Comparison of ENCODE assay signal across 1 mouse cellular context in the genomic region with DNA sequence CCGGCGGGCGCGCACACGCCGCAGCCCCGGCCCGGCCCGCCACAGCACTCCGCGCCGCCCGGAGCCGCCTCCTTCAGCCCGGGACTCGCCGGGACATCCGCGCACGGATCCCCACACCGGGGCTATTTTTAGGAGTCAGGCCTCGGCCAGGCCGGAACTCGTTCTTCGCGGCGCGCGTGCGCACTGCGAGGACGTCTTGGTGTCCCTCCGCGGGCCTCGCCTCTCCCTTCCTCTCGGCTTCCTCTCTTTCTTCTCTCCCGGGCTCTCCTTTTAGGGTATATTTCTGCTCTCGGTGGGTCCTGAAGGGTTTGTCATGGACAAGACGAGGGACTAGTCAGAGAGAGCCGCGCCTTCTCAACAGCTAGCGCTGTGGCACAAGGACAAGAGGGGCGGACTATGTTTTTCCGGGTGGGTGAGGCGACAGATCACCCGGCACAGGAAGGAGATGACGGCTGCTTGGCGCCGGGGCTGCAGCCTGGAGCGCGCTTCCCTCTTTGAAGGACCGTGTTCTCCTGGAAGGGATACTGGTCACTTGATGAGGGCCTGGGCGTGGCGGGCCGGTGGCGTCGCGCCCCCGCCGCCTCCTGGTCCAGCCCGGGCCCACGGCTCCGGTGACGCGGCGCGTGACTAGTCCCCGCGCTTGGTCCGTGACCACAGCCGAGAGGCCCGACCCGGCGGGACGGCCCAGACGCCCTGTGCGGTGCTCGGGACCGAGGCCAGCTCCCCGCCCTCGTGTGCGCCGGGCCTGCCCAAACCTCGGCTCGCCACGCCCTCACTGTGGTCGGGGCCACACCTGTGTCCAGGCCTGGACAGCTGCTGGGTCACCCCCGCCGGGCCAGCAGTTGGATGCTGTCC.
A peak's percentile ranks its signal among the peaks of the same experiment; 100 is the strongest.
TF ChIP-seq lines count a peak whose summit lies in the region.

A gene (minus strand): TSS at position 130 of the 855 bp plus-strand sequence.

TF ChIP-seq in MEL, 35 proteins besides CTCF, POLR2A, EP300 and RAD21 (continued from another document):
- TF ChIP-seq MAX (IDR thresholded peaks at IDR 0.05; ENCODE audit: low read length), result peak; percentile 68; the same call in 1 of the 2 replicates
- no peak; the same call in none of the 2 replicates for TF ChIP-seq MXI1 (IDR thresholded peaks at IDR 0.05; ENCODE audit: low read depth, low read length)
- no peak for TF ChIP-seq GATA1 (IDR thresholded peaks at IDR 0.05; ENCODE audit: low read depth, low read length)
- TF ChIP-seq USF2 (IDR thresholded peaks at IDR 0.05; ENCODE audit: borderline replicate concordance in 1 of 2, insufficient read depth in 1 of 2, low read depth in 1 of 2, low read length in 2 of 2), result no peak
- peak; percentile 85 for TF ChIP-seq KAT2A (conservative IDR thresholded peaks at IDR 0.05; ENCODE audit: low read depth, low read length)
- TF ChIP-seq NELFE (IDR thresholded peaks at IDR 0.05; ENCODE audit: low read depth, low read length), result peak; percentile 70
- TF ChIP-seq E2F4 (IDR thresholded peaks at IDR 0.05; ENCODE audit: borderline replicate concordance, low read depth, low read length), result no peak; the same call in 1 of the 2 replicates
- no peak for TF ChIP-seq MYB (IDR thresholded peaks at IDR 0.05; ENCODE audit: low read depth, low read length)
- peak; percentile 85 for TF ChIP-seq TBP (IDR thresholded peaks at IDR 0.05; ENCODE audit: low read depth, low read length)
- TF ChIP-seq UBTF (IDR thresholded peaks at IDR 0.05; ENCODE audit: borderline replicate concordance, insufficient read depth, low read depth, low read length), result no peak
- no peak for TF ChIP-seq TAL1 (IDR thresholded peaks at IDR 0.05; ENCODE audit: low read length)
- no peak for TF ChIP-seq MYC (IDR thresholded peaks at IDR 0.05; ENCODE audit: low read depth, low read length)
- TF ChIP-seq MAFK (IDR thresholded peaks at IDR 0.05; ENCODE audit: borderline replicate concordance, low read depth, low read length), result 0 out of 2 replicates have a peak, but pooled peaks have one; percentile 3
- TF ChIP-seq USF1 (IDR thresholded peaks at IDR 0.05; ENCODE audit: low read depth, low read length), result peak; percentile 34; the same call in 1 of the 2 replicates
- TF ChIP-seq JUND (IDR thresholded peaks at IDR 0.05; ENCODE audit: low read depth, low read length), result no peak
